ENCODE assay signal across 11 mouse cellular contexts in the genomic region with DNA sequence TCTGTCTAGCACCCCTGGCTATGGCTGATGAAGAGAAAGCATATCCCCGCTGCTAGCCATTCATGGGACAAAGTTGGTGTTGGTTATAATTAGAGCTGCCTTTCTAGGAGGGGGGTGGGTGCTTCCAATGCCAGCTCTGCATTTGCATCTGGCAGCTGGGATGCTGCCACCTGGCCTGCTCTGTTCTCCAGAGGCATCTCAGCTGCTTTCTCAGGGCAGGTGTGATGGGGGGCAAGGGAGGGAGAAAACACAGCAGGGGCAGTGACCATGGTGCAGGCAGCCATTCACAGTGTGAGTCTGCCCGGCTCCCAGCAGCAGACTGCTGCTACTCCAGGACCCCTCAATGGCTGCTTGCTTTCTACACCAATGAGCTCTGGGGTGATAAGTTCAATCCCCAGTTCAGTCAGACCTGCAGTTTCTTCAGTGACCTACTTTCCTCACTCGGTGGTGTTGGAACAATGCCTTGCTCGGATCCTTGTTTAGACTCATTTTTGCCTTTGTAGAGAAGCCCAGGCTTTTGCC.
DNase-seq lines count a peak whose midpoint lies in the region; ATAC-seq and TF ChIP-seq lines count a peak whose summit lies in the region.
"Had no signal": no experiment of that assay in that cellular context is flagged by ENCODE, and none has a peak within 500 bp of the region (broad histone marks: within the 10 kb centered on the region; RNA-seq: fewer than 3 reads in every experiment).

No protein-coding gene starts in this region.

- H3K4me1 ChIP-seq in embryonic facial prominence, embryonic 14.5 days (ENCODE audit: control insufficient read depth, insufficient read depth, low read length): peaks cover 7% of the 10 kb centered on the region; the same call in 1 of the 2 replicates
- H3K4me1 ChIP-seq in embryonic facial prominence, embryonic 10.5 days: peaks cover 38% of the 10 kb centered on the region
- 0 out of 2 replicates have a peak, but pooled peaks cover 4% of the 10 kb centered on the region for H3K4me1 ChIP-seq in limb, embryonic 14.5 days (ENCODE audit: control insufficient read depth, insufficient read depth, low read length)
- 0 out of 2 replicates have a peak, but pooled peaks cover 4% of the 10 kb centered on the region for H3K4me1 ChIP-seq in intestine, postnatal 0 days (replicated peaks; ENCODE audit: control insufficient read depth, insufficient read depth, low read length)

- H3K36me3 ChIP-seq in embryonic facial prominence, embryonic 14.5 days (ENCODE audit: control insufficient read depth, insufficient read depth, low read length): no peaks in the 10 kb centered on the region
- no peaks in the 10 kb centered on the region for H3K36me3 ChIP-seq in embryonic facial prominence, embryonic 10.5 days (replicated peaks)
- H3K36me3 ChIP-seq in limb, embryonic 14.5 days (ENCODE audit: control insufficient read depth, insufficient read depth, low read length): no peaks in the 10 kb centered on the region
- no peaks in the 10 kb centered on the region for H3K36me3 ChIP-seq in intestine, postnatal 0 days (ENCODE audit: control insufficient read depth, insufficient read depth)

- H3K4me3 ChIP-seq in embryonic facial prominence, embryonic 14.5 days (ENCODE audit: low read depth, low read length): no peak overlapping the region
- H3K4me3 ChIP-seq in embryonic facial prominence, embryonic 10.5 days: no peak overlapping the region
- no peak overlapping the region for H3K4me3 ChIP-seq in limb, embryonic 14.5 days (replicated peaks; ENCODE audit: low read length)
- H3K4me3 ChIP-seq in intestine, postnatal 0 days (ENCODE audit: low read depth, low read length): no peak overlapping the region

- no peak overlapping the region for H3K9ac ChIP-seq in embryonic facial prominence, embryonic 14.5 days (ENCODE audit: low read depth, low read length)
- no peak overlapping the region for H3K9ac ChIP-seq in limb, embryonic 14.5 days (ENCODE audit: low read depth, low read length, severe bottlenecking)
- no peak overlapping the region for H3K9ac ChIP-seq in intestine, postnatal 0 days (ENCODE audit: low read depth, low read length)
- H3K9ac ChIP-seq: liver, embryonic 14.5 days had no signal

- no peaks in the 10 kb centered on the region for H3K27me3 ChIP-seq in embryonic facial prominence, embryonic 14.5 days (replicated peaks; ENCODE audit: control insufficient read depth, insufficient read depth, low read length)
- H3K27me3 ChIP-seq in embryonic facial prominence, embryonic 10.5 days (replicated peaks; ENCODE audit: low read depth, poor library complexity, severe bottlenecking): no peaks in the 10 kb centered on the region
- no peaks in the 10 kb centered on the region for H3K27me3 ChIP-seq in limb, embryonic 14.5 days (ENCODE audit: control insufficient read depth, insufficient read depth, low read length)
- H3K27me3 ChIP-seq in intestine, postnatal 0 days (replicated peaks; ENCODE audit: control insufficient read depth, insufficient read depth, low read length): no peaks in the 10 kb centered on the region

- peak; percentile 74 for ATAC-seq in embryonic facial prominence, embryonic 14.5 days (ENCODE audit: low read depth)
- ATAC-seq in limb, embryonic 14.5 days (ENCODE audit: low FRiP score, low read depth): peak; percentile 60
- no peak for ATAC-seq in intestine, postnatal 0 days

- WGBS in embryonic facial prominence, embryonic 14.5 days: 26% methylated on average over 4 of the region's 4 CpGs
- 30% methylated on average over 4 of the region's 4 CpGs for WGBS in embryonic facial prominence, embryonic 10.5 days
- WGBS in limb, embryonic 14.5 days: 30% methylated on average over 4 of the region's 4 CpGs
- 54% methylated on average over 4 of the region's 4 CpGs for WGBS in intestine, postnatal 0 days

- TF ChIP-seq POLR2A in limb, embryonic 14.5 days (IDR thresholded peaks at IDR 0.05; ENCODE audit: borderline replicate concordance, extremely low read depth, insufficient read depth, insufficient read length): no peak

- no peak overlapping the region for H3K4me2 ChIP-seq in embryonic facial prominence, embryonic 14.5 days (ENCODE audit: low read depth, low read length)
- no peak overlapping the region for H3K4me2 ChIP-seq in limb, embryonic 14.5 days (replicated peaks; ENCODE audit: low read depth, low read length, severe bottlenecking)
- H3K4me2 ChIP-seq in intestine, postnatal 0 days (replicated peaks; ENCODE audit: low read depth): no peak overlapping the region

- no peak overlapping the region for H3K27ac ChIP-seq in embryonic facial prominence, embryonic 14.5 days (replicated peaks; ENCODE audit: low read depth, low read length)
- no peak overlapping the region for H3K27ac ChIP-seq in embryonic facial prominence, embryonic 10.5 days (replicated peaks)
- H3K27ac ChIP-seq in limb, embryonic 14.5 days (replicated peaks; ENCODE audit: low read depth, low read length): no peak overlapping the region
- no peak overlapping the region for H3K27ac ChIP-seq in intestine, postnatal 0 days (ENCODE audit: low read depth, low read length)
- H3K27ac ChIP-seq: liver, embryonic 14.5 days had no signal

- H3K9me3 ChIP-seq in embryonic facial prominence, embryonic 14.5 days (ENCODE audit: control insufficient read depth, low read length): no peaks in the 10 kb centered on the region
- no peaks in the 10 kb centered on the region for H3K9me3 ChIP-seq in embryonic facial prominence, embryonic 10.5 days
- no peaks in the 10 kb centered on the region for H3K9me3 ChIP-seq in limb, embryonic 14.5 days (ENCODE audit: control insufficient read depth, low read length)
- H3K9me3 ChIP-seq in intestine, postnatal 0 days (ENCODE audit: control insufficient read depth): no peaks in the 10 kb centered on the region

- DNase-seq in embryonic facial prominence, embryonic 14.5 days (ENCODE audit: low spot score): peak; percentile 44
- no peak for DNase-seq in embryonic facial prominence, embryonic 10.5 days (ENCODE audit: low spot score)
- DNase-seq in cerebellum, postnatal 10 days: peak; percentile 61 to 63
- peak; percentile 42 to 64 for DNase-seq in heart, adult 9 months (ENCODE audit: low spot score in 2 of 2)
- DNase-seq in limb, embryonic 14.5 days (ENCODE audit: low spot score): peak; percentile 11
- no peak for DNase-seq in kidney, postnatal 25 days
- no peak for DNase-seq in ovary, postnatal 14 days (ENCODE audit: low spot score)
- DNase-seq: adrenal gland, adult 2 months; B cell, adult 2 months had no signal

- no peak for TF ChIP-seq CTCF in intestine, postnatal 0 days (IDR thresholded peaks at IDR 0.05; ENCODE audit: low read depth)

Comparison
In these comparisons a context has a peak if more than half of its experiments do, and no peak if none do; other contexts are left out.
1. DNase-seq: peak in embryonic facial prominence, embryonic 14.5 days (single experiment), cerebellum, postnatal 10 days (2 of 2), heart, adult 9 months (2 of 2) and limb, embryonic 14.5 days (single experiment); none in embryonic facial prominence, embryonic 10.5 days (single experiment), kidney, postnatal 25 days (0 of 2) and ovary, postnatal 14 days (single experiment).